ENCODE assay signal across 8 mouse cellular contexts in the genomic region with DNA sequence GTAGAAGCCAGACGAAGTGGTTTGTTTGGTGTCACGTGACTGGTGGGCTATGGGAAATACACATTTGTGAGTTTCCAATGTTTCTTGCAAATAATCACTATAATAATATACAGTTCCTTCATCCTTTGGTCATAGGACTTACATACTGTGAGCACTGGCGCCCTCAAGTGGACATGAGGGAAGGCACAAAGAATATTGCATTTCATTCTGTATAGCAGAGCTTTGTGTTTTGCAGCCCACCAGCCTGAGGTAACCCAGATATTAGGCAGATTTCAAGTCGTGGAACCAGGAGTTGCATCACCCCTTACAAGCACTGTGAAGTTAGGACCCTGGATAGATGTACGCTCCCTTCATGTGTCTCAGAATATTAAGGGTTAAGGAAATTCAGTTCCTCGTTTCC. TPM values are rescaled to one million over a fixed set of nuclear protein-coding genes. Genes with fewer than 3 reads are reported as not detected.
DNase-seq lines count a peak whose midpoint lies in the region; ATAC-seq and TF ChIP-seq lines count a peak whose summit lies in the region.

No protein-coding gene starts in this region.

- H3K27ac ChIP-seq in gastrocnemius, adult 2 months: no peak overlapping the region
- no peak overlapping the region for H3K27ac ChIP-seq in embryonic facial prominence, embryonic 14.5 days (replicated peaks; ENCODE audit: low read depth, low read length)
- H3K27ac ChIP-seq in hindbrain, embryonic 14.5 days: no peak overlapping the region
- no peak overlapping the region for H3K27ac ChIP-seq in midbrain, embryonic 12.5 days (replicated peaks)

- H3K9ac ChIP-seq in embryonic facial prominence, embryonic 14.5 days (ENCODE audit: low read depth, low read length): no peak overlapping the region
- H3K9ac ChIP-seq in hindbrain, embryonic 14.5 days: no peak overlapping the region
- no peak overlapping the region for H3K9ac ChIP-seq in midbrain, embryonic 12.5 days (replicated peaks)

- TF ChIP-seq CTCF in gastrocnemius, adult 2 months (IDR thresholded peaks at IDR 0.05): peak; percentile 80

- WGBS in embryonic facial prominence, embryonic 14.5 days: 27% methylated on average over 6 of the region's 6 CpGs
- 31% methylated on average over 6 of the region's 6 CpGs for WGBS in hindbrain, embryonic 14.5 days
- WGBS in midbrain, embryonic 12.5 days: 32% methylated on average over 6 of the region's 6 CpGs

- no peaks in the 10 kb centered on the region for H3K27me3 ChIP-seq in embryonic facial prominence, embryonic 14.5 days (replicated peaks; ENCODE audit: control insufficient read depth, insufficient read depth, low read length)
- H3K27me3 ChIP-seq in hindbrain, embryonic 14.5 days (ENCODE audit: control insufficient read depth, insufficient read depth, low read length): no peaks in the 10 kb centered on the region
- H3K27me3 ChIP-seq in midbrain, embryonic 12.5 days: no peaks in the 10 kb centered on the region

- no peak overlapping the region for H3K4me3 ChIP-seq in gastrocnemius, adult 2 months
- H3K4me3 ChIP-seq in embryonic facial prominence, embryonic 14.5 days (ENCODE audit: low read depth, low read length): no peak overlapping the region
- H3K4me3 ChIP-seq in hindbrain, embryonic 14.5 days (replicated peaks; ENCODE audit: low read length): no peak overlapping the region
- no peak overlapping the region for H3K4me3 ChIP-seq in midbrain, embryonic 12.5 days

- no peaks in the 10 kb centered on the region for H3K9me3 ChIP-seq in embryonic facial prominence, embryonic 14.5 days (ENCODE audit: control insufficient read depth, low read length)
- no peaks in the 10 kb centered on the region for H3K9me3 ChIP-seq in hindbrain, embryonic 14.5 days (ENCODE audit: control insufficient read depth, low read length)
- H3K9me3 ChIP-seq in midbrain, embryonic 12.5 days: no peaks in the 10 kb centered on the region

- intact Hi-C loops in gastrocnemius, adult 2 months (cut with DNase I): loop anchor here (2.0 to 5.0 kb wide), 4 partner anchors 47 to 596 kb away; no protein-coding TSS in a partner anchor
- intact Hi-C loops in gastrocnemius, postnatal 36 days (cut with DNase I): loop anchor here (2.0 kb wide), 1 partner anchor 45 kb away; no protein-coding TSS in a partner anchor

- H3K36me3 ChIP-seq in embryonic facial prominence, embryonic 14.5 days (ENCODE audit: control insufficient read depth, insufficient read depth, low read length): no peaks in the 10 kb centered on the region
- H3K36me3 ChIP-seq in hindbrain, embryonic 14.5 days (replicated peaks; ENCODE audit: control insufficient read depth, insufficient read depth): no peaks in the 10 kb centered on the region
- H3K36me3 ChIP-seq in midbrain, embryonic 12.5 days: no peaks in the 10 kb centered on the region

- no peak for ATAC-seq in embryonic facial prominence, embryonic 14.5 days (ENCODE audit: low read depth)
- ATAC-seq in hindbrain, embryonic 14.5 days (ENCODE audit: low FRiP score): peak; percentile 49; the same call in 1 of the 2 replicates
- ATAC-seq in midbrain, embryonic 12.5 days (ENCODE audit: low FRiP score, low read depth): peak; percentile 78; the same call in 1 of the 2 replicates

- H3K4me2 ChIP-seq in embryonic facial prominence, embryonic 14.5 days (ENCODE audit: low read depth, low read length): no peak overlapping the region
- no peak overlapping the region for H3K4me2 ChIP-seq in hindbrain, embryonic 14.5 days (replicated peaks)
- no peak overlapping the region for H3K4me2 ChIP-seq in midbrain, embryonic 12.5 days (replicated peaks)

- DNase-seq in gastrocnemius, adult 2 months: peak; percentile 40
- no peak for DNase-seq in gastrocnemius, postnatal 36 days
- peak; percentile 69 for DNase-seq in adrenal gland, postnatal 10 days
- DNase-seq in embryonic facial prominence, embryonic 14.5 days (ENCODE audit: low spot score): peak; percentile 89
- peak; percentile 90 for DNase-seq in hindbrain, embryonic 14.5 days (ENCODE audit: low spot score)
- DNase-seq in left cerebral cortex, adult 18-20 months (ENCODE audit: low spot score in 2 of 2): peak; percentile 58 to 74
- peak; percentile 81 for DNase-seq in testis, postnatal 10 days (ENCODE audit: low spot score)

- 0 out of 2 replicates have a peak, but pooled peaks cover 4% of the 10 kb centered on the region for H3K4me1 ChIP-seq in embryonic facial prominence, embryonic 14.5 days (ENCODE audit: control insufficient read depth, insufficient read depth, low read length)
- H3K4me1 ChIP-seq in hindbrain, embryonic 14.5 days (replicated peaks; ENCODE audit: control insufficient read depth, insufficient read depth, low read length): no peaks in the 10 kb centered on the region
- no peaks in the 10 kb centered on the region for H3K4me1 ChIP-seq in midbrain, embryonic 12.5 days

RNA-seq across cellular contexts. Expression of gene Shroom3, which starts 42.7 kb away (rescaled TPM):
- total RNA-seq in gastrocnemius, adult 2 months (2021): 1 to 10 TPM in 1 of 2 experiments, under 1 TPM in 1; 0.53 to 1.2 TPM
- under 1 TPM; 0.43 to 0.54 TPM for total RNA-seq in gastrocnemius, postnatal 36 days (2021)
- total RNA-seq in adrenal gland, postnatal 10 days (2021): 1 to 10 TPM; 8.5 to 9.7 TPM
- polyA plus RNA-seq in embryonic facial prominence, embryonic 14.5 days (2014; fragmentation: Nextera tagmentation; extraction: Ambion mirVana): 3.4 and 4.4 TPM in 2 replicates
- 2.3 and 2.6 TPM in 2 replicates for polyA plus RNA-seq in hindbrain, embryonic 14.5 days (2014; fragmentation: Nextera tagmentation; extraction: Ambion mirVana)
- 1 to 10 TPM; 3.1 to 3.6 TPM for total RNA-seq in left cerebral cortex, adult 18-20 months (2021)
- polyA plus RNA-seq in midbrain, embryonic 12.5 days (2016; fragmentation: Nextera tagmentation; extraction: Ambion mirVana): 6.1 and 7.3 TPM in 2 replicates

RNA-seq across cellular contexts. Expression of gene Ccdc158, which starts 50.9 kb away (rescaled TPM):
- under 1 TPM; 0.31 to 0.54 TPM for total RNA-seq in gastrocnemius, adult 2 months (2021)
- under 1 TPM; 0.42 to 0.61 TPM for total RNA-seq in gastrocnemius, postnatal 36 days (2021)
- total RNA-seq in adrenal gland, postnatal 10 days (2021): under 1 TPM; 0.33 to 0.73 TPM
- polyA plus RNA-seq in embryonic facial prominence, embryonic 14.5 days (2014; fragmentation: Nextera tagmentation; extraction: Ambion mirVana): 0.88 and 1.4 TPM in 2 replicates
- 0.78 and 1.0 TPM in 2 replicates for polyA plus RNA-seq in hindbrain, embryonic 14.5 days (2014; fragmentation: Nextera tagmentation; extraction: Ambion mirVana)
- total RNA-seq in left cerebral cortex, adult 18-20 months (2021): under 1 TPM; 0.47 to 0.51 TPM
- 0.43 and 0.47 TPM in 2 replicates for polyA plus RNA-seq in midbrain, embryonic 12.5 days (2016; fragmentation: Nextera tagmentation; extraction: Ambion mirVana)

Comparison
In these comparisons a context has a peak if more than half of its experiments do, and no peak if none do; other contexts are left out.
1. DNase-seq: peak in gastrocnemius, adult 2 months (single experiment), adrenal gland, postnatal 10 days (single experiment), embryonic facial prominence, embryonic 14.5 days (single experiment), hindbrain, embryonic 14.5 days (single experiment), left cerebral cortex, adult 18-20 months (2 of 2) and testis, postnatal 10 days (single experiment); none in gastrocnemius, postnatal 36 days (0 of 2).